Mouse (Mus musculus) gastrocnemius, postnatal 25 days (tissue): Measurements from ENCODE around the gene Mllt6. TPM values are rescaled to one million over a fixed set of nuclear protein-coding genes. Genes with fewer than 3 reads are reported as not detected.
"Not testable (repeated sequence)": the region's sequence is repeated elsewhere in the genome, so short reads cannot be mapped to it uniquely, and the experiment has no call there.

ENCODE experiments used
- DNase-seq: peaks from one replicate; pipeline ENCODE4 v3.0.0; 2022
- total RNA-seq, 2 experiments: library from RNA; stranded (reverse); gene quantifications; 1 replicate in 1 of 2; 2 replicates in 1 of 2; pipeline ENCODE4 v1.2.3; 2021

Mllt6 gene
- total RNA-seq, 2 experiments from 2014 or later: 33.0 to 40.5 TPM

- not testable (repeated sequence) for DNase-seq
Measured at GRCm38 (mm10) chr11:97648541-97648940, 14.7 kb upstream of the Mllt6 start.

GRCm38 (mm10) chr11:97650341-97650740, 12.9 kb upstream of the Mllt6 start:
- no peak for DNase-seq

GRCm38 (mm10) chr11:97653376-97653775, 9.8 kb upstream of the Mllt6 start:
- DNase-seq: not testable (repeated sequence)

GRCm38 (mm10) chr11:97654210-97654609, 9.0 kb upstream of the Mllt6 start:
- DNase-seq: no peak

GRCm38 (mm10) chr11:97656269-97656971, 6.8 kb upstream of the Mllt6 start:
- no peak for DNase-seq

- DNase-seq: no peak
Measured at GRCm38 (mm10) chr11:97657184-97657945, 5.8 kb upstream of the Mllt6 start.

- not testable (repeated sequence) for DNase-seq
Measured at GRCm38 (mm10) chr11:97657967-97658366, 5.2 kb upstream of the Mllt6 start.

- DNase-seq: no peak
Measured at GRCm38 (mm10) chr11:97658751-97659266, 4.4 kb upstream of the Mllt6 start.

- DNase-seq: no peak
Measured at GRCm38 (mm10) chr11:97659267-97659989, 3.8 kb upstream of the Mllt6 start.

GRCm38 (mm10) chr11:97659990-97660714, 3.1 kb upstream of the Mllt6 start:
- DNase-seq: peak; percentile 87

GRCm38 (mm10) chr11:97660734-97661647, 2.2 kb upstream of the Mllt6 start:
- DNase-seq: no peak

GRCm38 (mm10) chr11:97661648-97662133, 1.5 kb upstream of the Mllt6 start:
- peak; percentile 67 for DNase-seq

- no peak for DNase-seq
Measured at GRCm38 (mm10) chr11:97662207-97662892, 864 bp upstream of the Mllt6 start.

- peak; percentile 58 for DNase-seq
Measured at GRCm38 (mm10) chr11:97663528-97664338, 519 bp downstream of the Mllt6 start.

GRCm38 (mm10) chr11:97664339-97664665, 1.1 kb downstream of the Mllt6 start:
- DNase-seq: no peak

- DNase-seq: no peak
Measured at GRCm38 (mm10) chr11:97664771-97665240, 1.6 kb downstream of the Mllt6 start.

- no peak for DNase-seq
Measured at GRCm38 (mm10) chr11:97665431-97665830, 2.2 kb downstream of the Mllt6 start.

- no peak for DNase-seq
Measured at GRCm38 (mm10) chr11:97666221-97666620, 3.0 kb downstream of the Mllt6 start.

GRCm38 (mm10) chr11:97666794-97667193, 3.6 kb downstream of the Mllt6 start:
- DNase-seq: no peak
